Mouse (Mus musculus) midbrain, embryonic 15.5 days (tissue): Measurements from ENCODE around the gene Anks6. TPM values are rescaled to one million over a fixed set of nuclear protein-coding genes. Genes with fewer than 3 reads are reported as not detected.

Experiments used
- ATAC-seq: fragments of 200-750 bp; cut with Nextera tagmentation; replicated peaks from 2 replicates; pipeline ENCODE4 v1.8.0; 2017; ENCODE audit warnings: moderate TSS enrichment
- H3K27ac ChIP-seq: fragments of 300-500 bp; sonication (generic); 2 replicates; pipeline ENCODE4 v1.5.1; 2015; ENCODE audit warnings: mild to moderate bottlenecking, inconsistent platforms
- H3K27me3 ChIP-seq: fragments of 300-500 bp; sonication (generic); replicated peaks from 2 replicates; pipeline ENCODE4 v1.6.1; 2015; ENCODE audit warnings: inconsistent platforms
- H3K36me3 ChIP-seq: fragments of 300-500 bp; sonication (generic); replicated peaks from 2 replicates; pipeline ENCODE4 v1.6.1; 2015; ENCODE audit warnings: inconsistent platforms
- H3K4me1 ChIP-seq: fragments of 300-500 bp; sonication (generic); 2 replicates; pipeline ENCODE4 v1.6.1; 2015; ENCODE audit warnings: inconsistent platforms
- H3K4me2 ChIP-seq: fragments of 300-500 bp; sonication (generic); 2 replicates; pipeline ENCODE4 v1.6.1; 2015; ENCODE audit warnings: inconsistent platforms, mild to moderate bottlenecking, moderate library complexity
- H3K4me3 ChIP-seq: fragments of 300-500 bp; sonication (generic); 2 replicates; pipeline ENCODE4 v1.5.1; 2015; ENCODE audit warnings: mild to moderate bottlenecking, inconsistent platforms
- H3K9ac ChIP-seq: fragments of 300-500 bp; sonication (generic); 2 replicates; pipeline ENCODE4 v1.6.1; 2015; ENCODE audit warnings: mild to moderate bottlenecking, inconsistent platforms
- H3K9me3 ChIP-seq: fragments of 300-500 bp; sonication (generic); 2 replicates; pipeline ENCODE4 v1.6.1; 2016; ENCODE audit warnings: inconsistent platforms
- WGBS: fragments of 180-500 bp; shearing (Covaris S2); methylation state at CpG from one replicate; pipeline ENCODE4 v1.1.7; 2015; ENCODE audit warnings: mixed read lengths; 5-methylcytosine and 5-hydroxymethylcytosine counted together
- polyA plus RNA-seq: library from polyadenylated mRNA; unstranded; fragments of >200 nt; fragmentation: Nextera tagmentation; extraction: Ambion mirVana; gene quantifications from 2 replicates; pipeline ENCODE4 v1.2.1, GENCODE M21; 2015

Anks6 gene
- polyA plus RNA-seq, 1 experiment from 2014 or later = 5.3 TPM

- WGBS = 60% methylated on average over 13 of the region's 13 CpGs
- Histone ChIP-seq H3K4me2 (no peak overlapping the region), H3K27ac (no peak overlapping the region), H3K9ac (no peak overlapping the region), H3K4me3 (no peak overlapping the region), H3K9me3 (no peaks in the 10 kb centered on the region), H3K36me3 (no peaks in the 10 kb centered on the region; the same call in 1 of the 2 replicates), H3K27me3 (no peaks in the 10 kb centered on the region), H3K4me1 (peaks cover 7% of the 10 kb centered on the region; the same call in 1 of the 2 replicates)
- ATAC-seq = peak; percentile 48
Observed at GRCm38 (mm10) chr4:47036486-47037320, 20.5 kb downstream of the Anks6 start.

GRCm38 (mm10) chr4:47035536-47035935, 21.7 kb downstream of the Anks6 start:
- 60% methylated on average over 14 of the region's 14 CpGs for WGBS
- ATAC-seq = no peak
- H3K9ac ChIP-seq = no peak overlapping the region

GRCm38 (mm10) chr4:47032171-47032570, 25.1 kb downstream of the Anks6 start:
- no peaks in the 10 kb centered on the region for H3K27me3 ChIP-seq
- no peak overlapping the region for H3K27ac ChIP-seq
- H3K4me2 ChIP-seq = no peak overlapping the region
- H3K9ac ChIP-seq = no peak overlapping the region
- no peak for ATAC-seq
- H3K36me3 ChIP-seq = no peaks in the 10 kb centered on the region
- H3K9me3 ChIP-seq = no peaks in the 10 kb centered on the region
- WGBS = 79% methylated on average over 8 of the region's 8 CpGs
- peaks cover 7% of the 10 kb centered on the region; the same call in 1 of the 2 replicates for H3K4me1 ChIP-seq
- H3K4me3 ChIP-seq = no peak overlapping the region

More at GRCm38 (mm10) chr4:47035536-47035935, 21.7 kb downstream of the Anks6 start:
- no peaks in the 10 kb centered on the region for H3K27me3 ChIP-seq
- no peak overlapping the region for H3K4me3 ChIP-seq
- H3K36me3 ChIP-seq = no peaks in the 10 kb centered on the region; the same call in 1 of the 2 replicates
- no peak overlapping the region for H3K27ac ChIP-seq
- no peak overlapping the region for H3K4me2 ChIP-seq
- H3K9me3 ChIP-seq = no peaks in the 10 kb centered on the region
- H3K4me1 ChIP-seq = peaks cover 7% of the 10 kb centered on the region; the same call in 1 of the 2 replicates

GRCm38 (mm10) chr4:47028791-47029190, 28.4 kb downstream of the Anks6 start:
- Histone ChIP-seq H3K27ac (no peak overlapping the region), H3K27me3 (no peaks in the 10 kb centered on the region), H3K4me2 (no peak overlapping the region), H3K9me3 (no peaks in the 10 kb centered on the region), H3K9ac (no peak overlapping the region), H3K4me3 (no peak overlapping the region), H3K36me3 (no peaks in the 10 kb centered on the region), H3K4me1 (no peaks in the 10 kb centered on the region)
- 84% methylated on average over 5 of the region's 5 CpGs for WGBS
- ATAC-seq = no peak

- Histone ChIP-seq H3K4me1 (no peaks in the 10 kb centered on the region), H3K4me2 (no peak overlapping the region), H3K4me3 (no peak overlapping the region), H3K27ac (no peak overlapping the region), H3K27me3 (no peaks in the 10 kb centered on the region), H3K9me3 (no peaks in the 10 kb centered on the region), H3K9ac (no peak overlapping the region), H3K36me3 (no peaks in the 10 kb centered on the region)
- ATAC-seq = no peak
- WGBS = 76% methylated on average over 6 of the region's 6 CpGs
Observed at GRCm38 (mm10) chr4:47023949-47024348, 33.3 kb downstream of the Anks6 start.

GRCm38 (mm10) chr4:47022804-47023603, 34.2 kb downstream of the Anks6 start:
- no peak for ATAC-seq

GRCm38 (mm10) chr4:47020563-47020962, 36.7 kb downstream of the Anks6 start:
- H3K9me3 ChIP-seq = no peaks in the 10 kb centered on the region

More at GRCm38 (mm10) chr4:47022804-47023603, 34.2 kb downstream of the Anks6 start:
- H3K9me3 ChIP-seq = no peaks in the 10 kb centered on the region
- H3K4me1 ChIP-seq = no peaks in the 10 kb centered on the region
- H3K4me2 ChIP-seq = no peak overlapping the region
- no peak overlapping the region for H3K9ac ChIP-seq
- no peak overlapping the region for H3K4me3 ChIP-seq
- 80% methylated on average over 10 of the region's 10 CpGs for WGBS
- no peaks in the 10 kb centered on the region; the same call in 1 of the 2 replicates for H3K36me3 ChIP-seq
- no peak overlapping the region for H3K27ac ChIP-seq
- no peaks in the 10 kb centered on the region for H3K27me3 ChIP-seq

GRCm38 (mm10) chr4:47015156-47015555, 42.1 kb downstream of the Anks6 start:
- H3K4me3 ChIP-seq = no peak overlapping the region
- 79% methylated on average over 3 of the region's 3 CpGs for WGBS
- peaks cover 12% of the 10 kb centered on the region for H3K4me1 ChIP-seq
- no peak overlapping the region for H3K27ac ChIP-seq
- ATAC-seq = no peak
- no peaks in the 10 kb centered on the region; the same call in 1 of the 2 replicates for H3K36me3 ChIP-seq
- no peak overlapping the region for H3K4me2 ChIP-seq
- H3K9ac ChIP-seq = no peak overlapping the region
- no peaks in the 10 kb centered on the region for H3K9me3 ChIP-seq
- H3K27me3 ChIP-seq = no peaks in the 10 kb centered on the region

More at GRCm38 (mm10) chr4:47020563-47020962, 36.7 kb downstream of the Anks6 start:
- Histone ChIP-seq H3K4me3 (no peak overlapping the region), H3K27ac (no peak overlapping the region), H3K27me3 (no peaks in the 10 kb centered on the region), H3K36me3 (no peaks in the 10 kb centered on the region; the same call in 1 of the 2 replicates), H3K9ac (no peak overlapping the region), H3K4me1 (no peaks in the 10 kb centered on the region), H3K4me2 (no peak overlapping the region)
- ATAC-seq = no peak
- 9% methylated on average over 5 of the region's 5 CpGs for WGBS

GRCm38 (mm10) chr4:47012476-47012875, 44.8 kb downstream of the Anks6 start:
- Histone ChIP-seq H3K4me1 (peaks cover 12% of the 10 kb centered on the region), H3K36me3 (no peaks in the 10 kb centered on the region), H3K9ac (no peak overlapping the region), H3K9me3 (no peaks in the 10 kb centered on the region), H3K27me3 (no peaks in the 10 kb centered on the region), H3K4me3 (no peak overlapping the region), H3K4me2 (no peak overlapping the region), H3K27ac (no peak overlapping the region)
- no peak for ATAC-seq
- WGBS = 66% methylated on average over 10 of the region's 10 CpGs

- H3K9me3 ChIP-seq = no peaks in the 10 kb centered on the region
- no peaks in the 10 kb centered on the region for H3K27me3 ChIP-seq
- peaks cover 12% of the 10 kb centered on the region for H3K4me1 ChIP-seq
- H3K4me3 ChIP-seq = no peak overlapping the region
- 58% methylated on average over 12 of the region's 12 CpGs for WGBS
- no peak overlapping the region for H3K9ac ChIP-seq
- no peaks in the 10 kb centered on the region for H3K36me3 ChIP-seq
- H3K4me2 ChIP-seq = peak overlapping the region; percentile 33
- peak; percentile 46; the same call in 1 of the 2 replicates for ATAC-seq
- peak overlapping the region; percentile 47; the same call in 1 of the 2 replicates for H3K27ac ChIP-seq
Observed at GRCm38 (mm10) chr4:47010400-47011231, 46.6 kb downstream of the Anks6 start.

- Histone ChIP-seq H3K36me3 (no peaks in the 10 kb centered on the region), H3K27ac (no peak overlapping the region), H3K9ac (no peak overlapping the region), H3K27me3 (no peaks in the 10 kb centered on the region), H3K4me3 (no peak overlapping the region), H3K9me3 (no peaks in the 10 kb centered on the region), H3K4me1 (no peaks in the 10 kb centered on the region), H3K4me2 (no peak overlapping the region)
- no peak for ATAC-seq
- WGBS = 78% methylated on average over 8 of the region's 8 CpGs
Observed at GRCm38 (mm10) chr4:47000626-47001395, 56.4 kb downstream of the Anks6 start.
